In the genomic region with DNA sequence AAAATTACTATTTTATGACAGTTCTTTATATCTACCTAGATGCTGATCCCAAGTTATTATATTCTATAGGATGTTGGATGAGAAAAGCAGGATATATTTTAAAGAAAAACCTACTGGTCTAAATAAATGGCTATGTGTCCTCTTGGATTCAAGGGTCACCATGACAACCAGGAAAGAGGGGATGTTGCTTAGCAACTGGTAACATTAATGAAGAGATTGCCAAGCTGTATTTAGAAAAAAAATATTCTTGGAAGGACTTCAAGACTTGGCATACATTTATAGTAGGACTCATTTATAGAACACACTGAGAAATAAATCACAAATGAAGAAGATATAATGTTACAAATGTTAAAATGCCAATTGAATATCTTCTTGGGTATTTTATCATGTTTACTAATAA, we compare ENCODE assay signal across 28 mouse cellular contexts.
DNase-seq lines count a peak whose midpoint lies in the region; ATAC-seq and TF ChIP-seq lines count a peak whose summit lies in the region.
"Had no signal": no experiment of that assay in that cellular context is flagged by ENCODE, and none has a peak within 500 bp of the region (broad histone marks: within the 10 kb centered on the region; RNA-seq: fewer than 3 reads in every experiment).

No protein-coding gene starts in this region.

- no peak for TF ChIP-seq POLR2A in brain, embryonic 14.5 days (IDR thresholded peaks at IDR 0.05; ENCODE audit: borderline replicate concordance, extremely low read depth, insufficient read depth, insufficient read length, poor library complexity, severe bottlenecking)

- H3K4me1 ChIP-seq in midbrain, embryonic 14.5 days (ENCODE audit: control insufficient read depth, insufficient read depth, low read length) = no peaks in the 10 kb centered on the region
- H3K4me1 ChIP-seq in midbrain, embryonic 10.5 days = no peaks in the 10 kb centered on the region
- H3K4me1 ChIP-seq in forebrain, embryonic 16.5 days (replicated peaks; ENCODE audit: control insufficient read depth, insufficient read depth, low read length) = no peaks in the 10 kb centered on the region
- H3K4me1 ChIP-seq: embryonic facial prominence, embryonic 15.5 days; hindbrain, embryonic 10.5 days; limb, embryonic 12.5 days; midbrain, embryonic 12.5 days had no signal

- no peak overlapping the region for H3K9ac ChIP-seq in midbrain, embryonic 14.5 days (replicated peaks; ENCODE audit: low read length)
- no peak overlapping the region for H3K9ac ChIP-seq in forebrain, embryonic 16.5 days (replicated peaks; ENCODE audit: low read depth, low read length)
- H3K9ac ChIP-seq: embryonic facial prominence, embryonic 15.5 days; limb, embryonic 12.5 days; liver, postnatal 0 days; midbrain, embryonic 12.5 days had no signal

- peak; percentile 14 to 43 for DNase-seq in frontal cortex, adult 2 months (ENCODE audit: extremely low spot score in 1 of 2, low spot score in 1 of 2)
- DNase-seq in frontal cortex, postnatal 25 days (ENCODE audit: low spot score in 2 of 2) = no peak
- peak; percentile 70 for DNase-seq in midbrain, embryonic 14.5 days
- no peak for DNase-seq in midbrain, embryonic 10.5 days (ENCODE audit: low spot score)
- DNase-seq in brain, embryonic 14.5 days (ENCODE audit: low read depth) = peak; percentile 84
- DNase-seq in yolk sac, embryonic 10.5 days (ENCODE audit: low spot score) = no peak
- DNase-seq: adrenal gland, adult 8-10 months; B cell, adult 2 months; cerebellum, adult 8-10 months; gastrocnemius, adult 2 months; kidney, adult 18-20 months; kidney, postnatal 4 days; liver, postnatal 0 days; thymus, adult 2 months had no signal

- no peaks in the 10 kb centered on the region for H3K27me3 ChIP-seq in midbrain, embryonic 14.5 days (ENCODE audit: control insufficient read depth, insufficient read depth, low read length)
- H3K27me3 ChIP-seq in midbrain, embryonic 10.5 days (ENCODE audit: low read depth, poor library complexity, severe bottlenecking) = no peaks in the 10 kb centered on the region
- no peaks in the 10 kb centered on the region for H3K27me3 ChIP-seq in forebrain, embryonic 16.5 days (replicated peaks; ENCODE audit: control insufficient read depth, insufficient read depth, low read length)
- H3K27me3 ChIP-seq: CH12.LX; embryonic facial prominence, embryonic 15.5 days; limb, embryonic 12.5 days; midbrain, embryonic 12.5 days; Patski had no signal

- TF ChIP-seq CTCF in brain, embryonic 14.5 days (IDR thresholded peaks at IDR 0.05; ENCODE audit: borderline replicate concordance, extremely low read depth, insufficient read depth, insufficient read length) = no peak

- peak; percentile 48; the same call in 1 of the 2 replicates for ATAC-seq in midbrain, embryonic 14.5 days (ENCODE audit: low FRiP score, low TSS enrichment)
- peak; percentile 66 for ATAC-seq in forebrain, embryonic 16.5 days
- ATAC-seq in granulocyte monocyte progenitor cell, adult 5-6 weeks (replicated peaks; ENCODE audit: poor library complexity, severe bottlenecking) = no peak
- ATAC-seq: inflammation-experienced regulatory T-cells, adult 6 months; liver, postnatal 0 days; lung, postnatal 0 days; Patski had no signal

- no peaks in the 10 kb centered on the region for H3K9me3 ChIP-seq in midbrain, embryonic 14.5 days (ENCODE audit: control insufficient read depth, low read length)
- no peaks in the 10 kb centered on the region for H3K9me3 ChIP-seq in midbrain, embryonic 10.5 days (replicated peaks)
- H3K9me3 ChIP-seq in forebrain, embryonic 16.5 days (ENCODE audit: control insufficient read depth, low read length) = no peaks in the 10 kb centered on the region
- H3K9me3 ChIP-seq: embryonic facial prominence, embryonic 15.5 days; G1E; hindbrain, embryonic 10.5 days; limb, embryonic 12.5 days; midbrain, embryonic 12.5 days had no signal

- no peak overlapping the region for H3K27ac ChIP-seq in midbrain, embryonic 14.5 days (replicated peaks; ENCODE audit: low read depth, low read length)
- no peak overlapping the region for H3K27ac ChIP-seq in midbrain, embryonic 10.5 days (replicated peaks)
- H3K27ac ChIP-seq in forebrain, embryonic 16.5 days (ENCODE audit: low read length) = no peak overlapping the region
- H3K27ac ChIP-seq: embryonic facial prominence, embryonic 15.5 days; gastrocnemius, adult 2 months; hindbrain, embryonic 10.5 days; limb, embryonic 12.5 days; macrophage; midbrain, embryonic 12.5 days had no signal

- no peaks in the 10 kb centered on the region for H3K36me3 ChIP-seq in midbrain, embryonic 14.5 days (ENCODE audit: control insufficient read depth, insufficient read depth, low read length)
- H3K36me3 ChIP-seq in midbrain, embryonic 10.5 days = no peaks in the 10 kb centered on the region
- H3K36me3 ChIP-seq in forebrain, embryonic 16.5 days (ENCODE audit: control insufficient read depth, insufficient read depth) = no peaks in the 10 kb centered on the region
- H3K36me3 ChIP-seq: embryonic facial prominence, embryonic 15.5 days; G1E; hindbrain, embryonic 10.5 days; limb, embryonic 12.5 days; midbrain, embryonic 12.5 days had no signal

- H3K4me3 ChIP-seq in midbrain, embryonic 14.5 days (replicated peaks; ENCODE audit: low read depth, low read length) = no peak overlapping the region
- no peak overlapping the region for H3K4me3 ChIP-seq in midbrain, embryonic 10.5 days
- no peak overlapping the region for H3K4me3 ChIP-seq in forebrain, embryonic 16.5 days (replicated peaks; ENCODE audit: low read length)
- H3K4me3 ChIP-seq: embryonic facial prominence, embryonic 15.5 days; gastrocnemius, adult 2 months; hindbrain, embryonic 10.5 days; limb, embryonic 12.5 days; midbrain, embryonic 12.5 days had no signal

- H3K4me2 ChIP-seq in midbrain, embryonic 14.5 days (ENCODE audit: low read length) = no peak overlapping the region
- H3K4me2 ChIP-seq in forebrain, embryonic 16.5 days (ENCODE audit: low read length) = no peak overlapping the region
- H3K4me2 ChIP-seq: embryonic facial prominence, embryonic 15.5 days; heart, embryonic 11.5 days; limb, embryonic 12.5 days; liver, embryonic 11.5 days; midbrain, embryonic 12.5 days had no signal

Comparison
In these comparisons a context has a peak if more than half of its experiments do, and no peak if none do; other contexts are left out.
1. DNase-seq: peak in frontal cortex, adult 2 months (2 of 2), midbrain, embryonic 14.5 days (single experiment) and brain, embryonic 14.5 days (single experiment); none in frontal cortex, postnatal 25 days (0 of 2), midbrain, embryonic 10.5 days (single experiment) and yolk sac, embryonic 10.5 days (single experiment).